Mouse (Mus musculus) lung, adult 2 months (tissue): ENCODE measurements around the gene Ptk7.

Source experiments
- CTCF ChIP-seq: fragments of 200-500 bp; IDR thresholded peaks from 2 replicates; pipeline ENCODE4 v1.5.1; 2011; ENCODE audit warnings: mild to moderate bottlenecking, low read length, control low read depth; ENCODE audit not compliant: insufficient read depth
- POLR2A ChIP-seq: fragments of 200-500 bp; IDR thresholded peaks from 2 replicates; pipeline ENCODE4 v1.6.1; 2011; ENCODE audit warnings: low read depth, mild to moderate bottlenecking, control low read depth, low read length, borderline replicate concordance; ENCODE audit errors: extremely low read depth

- TF ChIP-seq CTCF: peak; percentile 45; the same call in 1 of the 2 replicates
- TF ChIP-seq POLR2A: no peak
Observed at GRCm38 (mm10) chr17:46576070-46576469, 53.2 kb downstream of the Ptk7 start.
